Mouse (Mus musculus): ENCODE results near the gene Capza1.
"Not testable (repeated sequence)": the region's sequence is repeated elsewhere in the genome, so short reads cannot be mapped to it uniquely, and the experiment has no call there.

DNA sequence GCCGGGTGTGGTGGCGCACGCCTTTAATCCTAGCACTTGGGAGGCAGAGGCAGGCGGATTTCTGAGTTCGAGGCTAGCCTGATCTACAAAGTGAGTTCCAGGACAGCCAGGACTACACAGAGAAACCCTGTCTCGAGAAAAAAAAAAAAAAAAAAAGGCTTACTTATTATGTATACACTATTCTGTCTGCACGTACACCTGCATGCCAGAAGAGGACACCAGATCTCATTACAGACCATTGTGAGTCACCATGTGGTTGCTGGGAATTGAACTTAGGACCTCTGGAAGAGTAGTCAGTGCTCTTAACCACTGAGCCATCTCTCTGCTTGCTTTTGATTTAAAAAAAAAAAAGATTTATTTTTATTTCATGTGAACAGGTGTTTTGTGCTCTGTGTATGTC lies 51.1 kb downstream of the Capza1 start:
- TF ChIP-seq CTCF (IDR thresholded peaks at IDR 0.05; ENCODE audit: low read depth, low read length); POLR2A (IDR thresholded peaks at IDR 0.05; ENCODE audit: borderline replicate concordance, low read depth, low read length): not testable (repeated sequence)
